Mouse (Mus musculus) left cerebral cortex, postnatal 14 days (tissue): ENCODE measurements around the gene Cep170b. TPM values are rescaled to one million over a fixed set of nuclear protein-coding genes. Genes with fewer than 3 reads are reported as not detected.

ENCODE experiments used
- DNase-seq, 2 experiments: peaks; one replicate each; pipeline ENCODE4 v3.0.0; 2021 to 2022; ENCODE audit warnings: low spot score in 2 of 2, mixed read lengths in 1 of 2
- intact Hi-C: fragments of 180-260 bp; cut with DNase I; formaldehyde crosslinking; loops from one replicate; pipeline ENCODE4 v1.15.1; 2025
- total RNA-seq, 2 experiments: library from RNA; stranded (reverse); gene quantifications; 2 replicates each; pipeline ENCODE4 v1.2.3; 2021

The Cep170b gene
- total RNA-seq, 2 experiments from 2014 or later: 223 to 225 TPM

- intact Hi-C loops: no loop called here
- DNase-seq: no peak
Observed at GRCm38 (mm10) chr12:112734108-112734820, 14.0 kb downstream of the Cep170b start.

- intact Hi-C loops: no loop called here
- no peak for DNase-seq
Observed at GRCm38 (mm10) chr12:112734881-112735655, 14.8 kb downstream of the Cep170b start.

- intact Hi-C loops: no loop called here
- no peak for DNase-seq
Observed at GRCm38 (mm10) chr12:112735896-112736635, 15.8 kb downstream of the Cep170b start.

GRCm38 (mm10) chr12:112736636-112736925 is 16.3 kb downstream of the Cep170b start:
- no peak for DNase-seq
- intact Hi-C loops: no loop called here

- no peak for DNase-seq
- intact Hi-C loops: no loop called here
Observed at GRCm38 (mm10) chr12:112737081-112737480, 16.8 kb downstream of the Cep170b start.

GRCm38 (mm10) chr12:112737761-112738160 is 17.5 kb downstream of the Cep170b start:
- intact Hi-C loops: no loop called here
- peak in 1 of 2 experiments; percentile 67 for DNase-seq

- intact Hi-C loops: no loop called here
- DNase-seq: no peak
Observed at GRCm38 (mm10) chr12:112738281-112739022, 18.2 kb downstream of the Cep170b start.

- DNase-seq: no peak
- intact Hi-C loops: no loop called here
Observed at GRCm38 (mm10) chr12:112739023-112739568, 18.8 kb downstream of the Cep170b start.

- intact Hi-C loops: loop anchor here (10.0 kb wide), 1 partner anchor 52 kb away; no protein-coding TSS in a partner anchor
- no peak for DNase-seq
Observed at GRCm38 (mm10) chr12:112742768-112743167, 22.5 kb downstream of the Cep170b start.

- intact Hi-C loops: loop anchor here (10.0 kb wide), 1 partner anchor 51 kb away; no protein-coding TSS in a partner anchor
- DNase-seq: peak; percentile 90 to 96
Observed at GRCm38 (mm10) chr12:112743168-112743975, 23.1 kb downstream of the Cep170b start.

- intact Hi-C loops: loop anchor here (10.0 kb wide), 1 partner anchor 51 kb away; no protein-coding TSS in a partner anchor
- DNase-seq: no peak
Observed at GRCm38 (mm10) chr12:112744211-112744610, 24.0 kb downstream of the Cep170b start.

- no peak for DNase-seq
- intact Hi-C loops: loop anchor here (10.0 kb wide), 1 partner anchor 50 kb away; no protein-coding TSS in a partner anchor
Observed at GRCm38 (mm10) chr12:112744891-112745580, 24.8 kb downstream of the Cep170b start.

GRCm38 (mm10) chr12:112745716-112746115 is 25.5 kb downstream of the Cep170b start:
- DNase-seq: no peak
- intact Hi-C loops: loop anchor here (2.0 to 10.0 kb wide), 2 partner anchors 49 to 99 kb away; no protein-coding TSS in a partner anchor

GRCm38 (mm10) chr12:112746461-112746807 is 26.2 kb downstream of the Cep170b start:
- intact Hi-C loops: loop anchor here (2.0 to 10.0 kb wide), 2 partner anchors 48 to 98 kb away; no protein-coding TSS in a partner anchor
- no peak for DNase-seq

GRCm38 (mm10) chr12:112746808-112747605 is 26.8 kb downstream of the Cep170b start:
- intact Hi-C loops: loop anchor here (2.0 to 10.0 kb wide), 2 partner anchors 48 to 98 kb away; no protein-coding TSS in a partner anchor
- DNase-seq: peak; percentile 65 to 82

- intact Hi-C loops: loop anchor here (2.0 to 10.0 kb wide), 2 partner anchors 47 to 97 kb away; no protein-coding TSS in a partner anchor
- no peak for DNase-seq
Observed at GRCm38 (mm10) chr12:112747606-112747970, 27.3 kb downstream of the Cep170b start.

- intact Hi-C loops: no loop called here
- DNase-seq: no peak
Observed at GRCm38 (mm10) chr12:112750976-112751375, 30.7 kb downstream of the Cep170b start.
